Mouse (Mus musculus) liver, postnatal 0 days (tissue): ENCODE data around the gene Arhgdia.

ENCODE experiments used
- CTCF ChIP-seq: sonication (generic); IDR thresholded peaks from 2 replicates; pipeline ENCODE4 v1.5.1; 2016; ENCODE audit warnings: antibody characterized with exemption, low read depth
- EP300 ChIP-seq: IDR thresholded peaks from 2 replicates; pipeline ENCODE4 v1.6.1; 2016; ENCODE audit warnings: antibody characterized with exemption, low read depth, mild to moderate bottlenecking

DNA sequence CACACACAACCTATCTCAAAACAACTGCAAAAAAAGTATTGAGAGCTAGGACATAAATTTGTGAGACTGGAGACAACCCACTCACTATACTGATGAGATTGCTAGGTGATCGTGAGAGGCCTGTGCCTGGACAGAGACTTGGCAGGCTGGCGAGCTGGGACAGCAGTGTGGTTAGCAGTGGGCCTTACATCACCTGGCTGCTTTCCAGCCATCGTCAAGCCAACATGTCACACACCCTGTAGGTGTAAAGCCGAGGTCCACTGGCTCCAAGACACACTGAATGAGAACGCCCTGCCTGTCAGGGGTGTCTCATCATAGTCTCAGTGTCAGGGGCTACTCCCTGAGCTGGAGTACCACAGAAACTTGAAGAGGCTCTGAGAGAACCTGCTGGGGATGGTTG, 28.7 kb downstream of the Arhgdia start:
- TF ChIP-seq CTCF (no peak), EP300 (no peak)
